Mouse (Mus musculus) forebrain, embryonic 10.5 days (tissue): ENCODE measurements around the gene Zfp286. TPM values are rescaled to one million over a fixed set of nuclear protein-coding genes. Genes with fewer than 3 reads are reported as not detected.

Source experiments
- DNase-seq: peaks from one replicate; pipeline ENCODE4 v3.0.0-alpha.2; 2017; ENCODE audit warnings: low spot score; ENCODE audit errors: extremely low spot score
- H3K27ac ChIP-seq: fragments of 300-500 bp; sonication (generic); 2 replicates; pipeline ENCODE4 v1.5.1; 2016; ENCODE audit warnings: mild to moderate bottlenecking
- H3K27me3 ChIP-seq: fragments of 300-500 bp; sonication (generic); 2 replicates; pipeline ENCODE4 v1.6.1; 2016; ENCODE audit warnings: mild to moderate bottlenecking; ENCODE audit not compliant: poor library complexity, severe bottlenecking
- H3K36me3 ChIP-seq: fragments of 300-500 bp; sonication (generic); replicated peaks from 2 replicates; pipeline ENCODE4 v1.6.1; 2016; ENCODE audit warnings: mild to moderate bottlenecking, moderate library complexity
- H3K4me1 ChIP-seq: fragments of 300-500 bp; sonication (generic); 2 replicates; pipeline ENCODE4 v1.6.1; 2016
- H3K4me3 ChIP-seq: fragments of 300-500 bp; sonication (generic); 2 replicates; pipeline ENCODE4 v1.5.1; 2016; ENCODE audit warnings: mild to moderate bottlenecking, moderate library complexity
- H3K9me3 ChIP-seq: fragments of 300-500 bp; sonication (generic); 2 replicates; pipeline ENCODE4 v1.6.1; 2016; ENCODE audit warnings: mild to moderate bottlenecking, moderate library complexity
- WGBS: fragments of 180-500 bp; shearing (Covaris S2); methylation state at CpG from one replicate; pipeline ENCODE4 v1.1.7; 2016; 5-methylcytosine and 5-hydroxymethylcytosine counted together
- polyA plus RNA-seq: library from polyadenylated mRNA; unstranded; fragments of >200 nt; fragmentation: Nextera tagmentation; extraction: Ambion mirVana; gene quantifications from 2 replicates; pipeline ENCODE4 v1.2.1, GENCODE M21; 2016

Gene Zfp286
- polyA plus RNA-seq, 1 experiment from 2014 or later: 26.4 TPM

- 0 out of 2 replicates have a peak, but pooled peaks cover 3% of the 10 kb centered on the region for H3K27me3 ChIP-seq
- peaks cover 18% of the 10 kb centered on the region for H3K36me3 ChIP-seq
- WGBS: 81% methylated on average over 3 of the region's 3 CpGs
- peaks cover 20% of the 10 kb centered on the region for H3K4me1 ChIP-seq
- H3K4me3 ChIP-seq: no peak overlapping the region
- no peak overlapping the region for H3K27ac ChIP-seq
- no peaks in the 10 kb centered on the region for H3K9me3 ChIP-seq
- DNase-seq: no peak
Observed at GRCm38 (mm10) chr11:62732665-62733064, 56.6 kb downstream of the Zfp286 start.

- H3K4me3 ChIP-seq: peak overlapping the region; percentile 79
- H3K36me3 ChIP-seq: peaks cover 24% of the 10 kb centered on the region
- H3K4me1 ChIP-seq: peaks cover 20% of the 10 kb centered on the region
- H3K27ac ChIP-seq: peak overlapping the region; percentile 94
- DNase-seq: no peak
- no peaks in the 10 kb centered on the region for H3K9me3 ChIP-seq
- H3K27me3 ChIP-seq: 0 out of 2 replicates have a peak, but pooled peaks cover 3% of the 10 kb centered on the region
- 9% methylated on average over 5 of the region's 5 CpGs for WGBS
Observed at GRCm38 (mm10) chr11:62732022-62732387, 57.3 kb downstream of the Zfp286 start.

DNA sequence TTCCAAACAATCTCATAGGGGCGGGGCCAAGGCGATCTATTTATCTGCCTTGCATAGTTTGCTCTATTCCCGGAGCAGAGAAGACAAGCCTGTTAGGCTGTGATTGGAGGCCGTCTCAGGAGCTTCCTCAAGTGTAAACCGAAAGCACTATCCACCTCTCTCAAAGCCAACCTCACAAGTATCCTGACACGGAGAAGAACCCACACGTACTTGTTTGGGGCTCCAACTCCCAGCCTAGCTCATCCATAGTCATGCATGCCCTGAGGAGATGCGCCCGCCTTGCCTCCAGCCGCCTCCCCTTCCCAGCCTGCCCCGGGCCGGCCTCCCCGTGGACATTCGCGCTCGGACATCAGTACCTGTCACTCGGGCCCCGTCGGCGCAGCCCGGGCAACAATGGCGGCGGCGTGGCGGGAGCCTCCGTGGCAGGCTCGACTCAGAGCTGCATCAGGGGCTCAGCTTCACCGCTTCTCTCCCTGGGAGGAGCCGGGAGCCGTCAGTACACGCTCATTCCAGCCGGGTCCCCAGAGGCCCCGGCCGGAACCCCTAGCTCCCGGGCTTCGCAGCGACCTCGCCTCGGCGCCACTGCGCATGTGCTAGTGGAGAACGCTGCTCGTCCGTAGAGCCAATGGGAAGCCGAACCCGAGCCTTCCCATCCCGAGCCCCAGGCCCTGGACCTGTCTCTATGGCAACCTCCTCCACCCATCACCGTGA is 57.8 kb downstream of the Zfp286 start, which contains the start of gene Zfp287:
Gene Zfp287 (minus strand): TSS at position 595 of the 711 bp plus-strand sequence.
- H3K36me3 ChIP-seq: peaks cover 25% of the 10 kb centered on the region
- no peaks in the 10 kb centered on the region for H3K9me3 ChIP-seq
- peak; percentile 92 for DNase-seq
- H3K27me3 ChIP-seq: 0 out of 2 replicates have a peak, but pooled peaks cover 3% of the 10 kb centered on the region
- WGBS: under 1% methylated on average over 48 of the region's 48 CpGs
- H3K4me1 ChIP-seq: peaks cover 20% of the 10 kb centered on the region
- peak within 1 kb of the TSS; percentile 79 for H3K4me3 ChIP-seq
- peak within 1 kb of the TSS; percentile 94 for H3K27ac ChIP-seq

DNA sequence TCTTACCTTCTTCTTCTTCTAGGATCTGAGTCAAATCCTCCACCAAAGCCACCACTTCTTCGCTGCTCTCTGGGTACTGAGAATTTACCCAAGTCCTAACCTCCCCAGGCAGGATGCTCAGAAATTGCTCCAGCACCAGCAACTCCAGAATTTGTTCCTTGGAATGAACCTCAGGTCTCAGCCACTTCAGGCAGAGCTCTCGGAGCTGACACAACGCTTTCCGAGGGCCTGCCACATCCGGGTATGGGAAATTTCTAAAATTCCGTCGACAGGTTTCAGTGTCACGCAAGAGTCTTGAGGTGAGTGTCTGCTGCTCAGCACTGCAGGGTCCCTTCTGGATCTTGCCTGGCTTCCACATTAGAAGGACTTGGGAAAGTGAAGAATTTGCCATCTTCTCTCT is 61.0 kb downstream of the Zfp286 start:
- H3K4me1 ChIP-seq: peaks cover 20% of the 10 kb centered on the region
- no peak overlapping the region for H3K27ac ChIP-seq
- no peaks in the 10 kb centered on the region for H3K9me3 ChIP-seq
- H3K4me3 ChIP-seq: no peak overlapping the region
- WGBS: 93% methylated on average over 8 of the region's 8 CpGs
- DNase-seq: no peak
- H3K27me3 ChIP-seq: no peaks in the 10 kb centered on the region
- H3K36me3 ChIP-seq: peaks cover 57% of the 10 kb centered on the region

GRCm38 (mm10) chr11:62710657-62711056 is 78.6 kb downstream of the Zfp286 start:
- H3K27ac ChIP-seq: no peak overlapping the region
- H3K4me1 ChIP-seq: no peaks in the 10 kb centered on the region
- WGBS: 91% methylated on average over 5 of the region's 5 CpGs
- peaks cover 53% of the 10 kb centered on the region for H3K36me3 ChIP-seq
- H3K4me3 ChIP-seq: no peak overlapping the region
- H3K9me3 ChIP-seq: no peaks in the 10 kb centered on the region
- no peak for DNase-seq
- H3K27me3 ChIP-seq: no peaks in the 10 kb centered on the region

DNA sequence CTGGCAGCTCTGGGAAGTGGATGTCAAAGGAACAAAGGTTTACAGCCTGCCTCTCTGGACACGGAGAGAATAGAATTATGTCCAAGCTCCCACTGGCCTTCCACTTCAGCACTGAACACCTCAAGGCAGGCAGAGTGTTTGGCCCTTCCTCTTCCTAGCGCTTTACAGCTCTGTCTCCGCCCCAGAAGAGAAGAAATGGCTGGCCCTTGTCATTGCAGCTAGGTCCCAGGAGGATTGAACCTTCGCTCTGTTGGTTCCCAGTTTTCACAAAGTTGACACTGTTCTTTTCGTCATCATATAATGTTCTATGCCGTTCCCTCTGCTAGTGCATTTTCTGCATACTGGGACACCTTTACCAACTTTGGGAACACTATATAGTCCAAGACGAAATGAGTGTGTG is 81.0 kb downstream of the Zfp286 start:
- WGBS: 82% methylated on average over 7 of the region's 7 CpGs
- Histone ChIP-seq H3K4me3 (no peak overlapping the region), H3K27me3 (no peaks in the 10 kb centered on the region), H3K9me3 (no peaks in the 10 kb centered on the region), H3K4me1 (no peaks in the 10 kb centered on the region), H3K36me3 (peaks cover 32% of the 10 kb centered on the region), H3K27ac (no peak overlapping the region)
- no peak for DNase-seq

GRCm38 (mm10) chr11:62706141-62706540 is 83.1 kb downstream of the Zfp286 start:
- H3K27ac ChIP-seq: no peak overlapping the region
- H3K4me3 ChIP-seq: no peak overlapping the region
- H3K9me3 ChIP-seq: no peaks in the 10 kb centered on the region
- peaks cover 14% of the 10 kb centered on the region for H3K36me3 ChIP-seq
- 90% methylated on average over 2 of the region's 2 CpGs for WGBS
- no peaks in the 10 kb centered on the region for H3K4me1 ChIP-seq
- no peaks in the 10 kb centered on the region for H3K27me3 ChIP-seq
- no peak for DNase-seq

Other genes with a start within 250 kb of the Zfp286 start
- gene Ubb, start 238.3 kb downstream of the Zfp286 start, polyA plus RNA-seq: 3,270 and 3,283 TPM in 2 replicates
- gene Trpv2, start 215.0 kb downstream of the Zfp286 start, polyA plus RNA-seq: 2.1 and 2.5 TPM in 2 replicates
- 9.1 and 10.0 TPM in 2 replicates for gene Lrrc75a, start 140.9 kb downstream of the Zfp286 start, polyA plus RNA-seq
- gene Mmgt2, start 140.8 kb downstream of the Zfp286 start, polyA plus RNA-seq: 38.6 and 39.0 TPM in 2 replicates
- gene Zfp287, start 57.6 kb downstream of the Zfp286 start, polyA plus RNA-seq: 14.7 TPM in 2 replicates
- not detected in 2 replicates for gene Gm10428, start 36.4 kb downstream of the Zfp286 start, polyA plus RNA-seq
- 2.4 and 2.8 TPM in 2 replicates for gene Trim16, start 30.8 kb upstream of the Zfp286 start, polyA plus RNA-seq
- gene Fbxw10, start 57.6 kb upstream of the Zfp286 start, polyA plus RNA-seq: 0.26 and 0.41 TPM in 2 replicates
- gene Tvp23b, start 90.0 kb upstream of the Zfp286 start, polyA plus RNA-seq: 36.1 and 40.7 TPM in 2 replicates
- not detected in 2 replicates for gene Cdrt4, start 161.7 kb upstream of the Zfp286 start, polyA plus RNA-seq